Mouse (Mus musculus): ENCODE results near the gene Clmp. TPM values are rescaled to one million over a fixed set of nuclear protein-coding genes. Genes with fewer than 3 reads are reported as not detected.
"Not testable (repeated sequence)": the region's sequence is repeated elsewhere in the genome, so short reads cannot be mapped to it uniquely, and the experiment has no call there.

Gene Clmp
- polyA plus RNA-seq, 1 experiment from 2014 or later = 59.6 TPM

DNA sequence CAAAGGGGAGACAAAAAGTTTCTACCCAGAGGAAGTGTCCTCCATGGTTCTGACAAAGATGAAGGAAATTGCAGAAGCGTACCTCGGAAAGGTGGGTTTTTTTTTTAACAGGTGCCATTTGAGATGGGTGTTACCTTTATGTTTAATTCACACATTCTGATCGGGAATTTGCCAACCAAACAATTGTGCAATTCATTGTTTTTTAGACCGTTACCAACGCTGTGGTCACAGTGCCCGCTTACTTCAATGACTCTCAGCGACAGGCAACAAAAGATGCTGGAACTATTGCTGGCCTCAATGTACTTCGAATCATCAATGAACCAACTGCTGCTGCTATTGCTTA is 116.7 kb downstream of the Clmp start:
- H3K4me2 ChIP-seq (replicated peaks) = peak overlapping the region; percentile 75
- not testable (repeated sequence) for H3K27ac ChIP-seq; H3K27me3 ChIP-seq; ATAC-seq (ENCODE audit: low FRiP score); H3K9me3 ChIP-seq (replicated peaks)
- peak overlapping the region; percentile 100 for H3K9ac ChIP-seq
- 3% methylated on average over 8 of the region's 8 CpGs for WGBS
- H3K36me3 ChIP-seq = peaks cover 36% of the 10 kb centered on the region
- H3K4me3 ChIP-seq = peak overlapping the region; percentile 89
- H3K4me1 ChIP-seq = peaks cover 36% of the 10 kb centered on the region

- peak overlapping the region; percentile 22; the same call in 1 of the 2 replicates for H3K4me2 ChIP-seq (replicated peaks)
- peaks cover 36% of the 10 kb centered on the region for H3K36me3 ChIP-seq
- H3K4me1 ChIP-seq = peaks cover 49% of the 10 kb centered on the region
- H3K4me3 ChIP-seq; ATAC-seq (ENCODE audit: low FRiP score); H3K27ac ChIP-seq; H3K9me3 ChIP-seq (replicated peaks); H3K9ac ChIP-seq; H3K27me3 ChIP-seq: not testable (repeated sequence)
- 71% methylated on average over 3 of the region's 3 CpGs for WGBS
Measured at GRCm38 (mm10) chr9:40804576-40804975, 118.8 kb downstream of the Clmp start.

GRCm38 (mm10) chr9:40805263-40805662 is 119.5 kb downstream of the Clmp start:
- no peak overlapping the region for H3K9ac ChIP-seq
- H3K36me3 ChIP-seq = peaks cover 36% of the 10 kb centered on the region
- H3K27ac ChIP-seq = no peak overlapping the region
- H3K4me2 ChIP-seq (replicated peaks) = peak overlapping the region; percentile 22
- 34% methylated on average over 2 of the region's 2 CpGs for WGBS
- no peaks in the 10 kb centered on the region for H3K9me3 ChIP-seq (replicated peaks)
- ATAC-seq (ENCODE audit: low FRiP score) = no peak
- no peak overlapping the region for H3K4me3 ChIP-seq
- H3K27me3 ChIP-seq = no peaks in the 10 kb centered on the region
- H3K4me1 ChIP-seq = peaks cover 49% of the 10 kb centered on the region

- Histone ChIP-seq H3K9ac (no peak overlapping the region), H3K27me3 (no peaks in the 10 kb centered on the region), H3K4me2 (replicated peaks) (no peak overlapping the region), H3K4me1 (peaks cover 49% of the 10 kb centered on the region), H3K36me3 (peaks cover 36% of the 10 kb centered on the region), H3K4me3 (no peak overlapping the region), H3K27ac (peak overlapping the region; percentile 82), H3K9me3 (replicated peaks) (no peaks in the 10 kb centered on the region)
- 26% methylated on average over 5 of the region's 5 CpGs for WGBS
- ATAC-seq (ENCODE audit: low FRiP score) = no peak
Measured at GRCm38 (mm10) chr9:40806440-40807288, 120.9 kb downstream of the Clmp start.

- Histone ChIP-seq H3K9ac (peak overlapping the region; percentile 36; the same call in 1 of the 2 replicates), H3K27ac (peak overlapping the region; percentile 82), H3K27me3 (no peaks in the 10 kb centered on the region), H3K36me3 (peaks cover 36% of the 10 kb centered on the region), H3K9me3 (replicated peaks) (no peaks in the 10 kb centered on the region), H3K4me2 (replicated peaks) (no peak overlapping the region), H3K4me1 (peaks cover 49% of the 10 kb centered on the region), H3K4me3 (no peak overlapping the region)
- no peak for ATAC-seq (ENCODE audit: low FRiP score)
- 28% methylated on average over 11 of the region's 11 CpGs for WGBS
Measured at GRCm38 (mm10) chr9:40807289-40807920, 121.6 kb downstream of the Clmp start.

DNA sequence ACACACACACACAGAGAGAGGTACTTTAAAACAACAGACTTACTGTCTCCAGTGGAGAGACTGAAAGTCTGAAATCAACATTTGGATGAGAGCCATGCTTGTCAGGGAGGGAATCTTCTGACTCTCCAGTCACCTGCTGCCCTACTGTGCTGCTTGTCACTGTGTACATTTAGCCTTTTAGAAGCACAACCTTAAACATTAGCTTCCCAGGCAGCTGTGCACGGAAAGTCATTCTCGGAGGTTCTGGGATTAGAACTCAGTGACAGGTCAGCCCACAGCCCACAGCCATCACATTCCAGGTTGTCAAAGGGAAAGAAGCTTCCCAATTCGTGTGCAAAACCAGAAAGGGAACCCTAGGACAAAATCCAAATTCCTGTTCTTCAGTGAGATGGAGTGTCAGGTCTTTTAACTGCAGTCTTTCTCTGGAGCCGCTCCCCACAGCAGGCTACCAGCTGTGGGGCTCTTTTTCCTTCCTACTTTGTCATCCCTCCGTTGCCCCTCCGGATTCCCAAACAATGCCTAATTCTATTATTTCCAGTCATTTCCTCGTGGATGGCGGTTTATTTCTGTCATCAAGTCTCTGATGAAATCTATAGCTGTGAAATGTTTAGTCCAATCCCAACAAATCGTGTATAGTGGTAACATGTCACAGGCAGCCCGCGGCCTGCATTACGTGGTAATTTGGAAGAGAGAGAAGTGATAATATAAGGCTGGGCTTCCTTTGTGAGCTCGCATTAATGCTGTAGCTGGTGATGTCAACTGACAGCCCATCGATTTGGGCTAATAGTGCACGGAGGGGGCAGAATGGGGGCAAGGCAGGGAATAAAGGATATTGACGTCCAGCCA is 122.5 kb downstream of the Clmp start:
- ATAC-seq (ENCODE audit: low FRiP score) = peak; percentile 51
- WGBS = 17% methylated on average over 16 of the region's 16 CpGs
- H3K36me3 ChIP-seq = peaks cover 36% of the 10 kb centered on the region
- H3K27ac ChIP-seq = peak overlapping the region; percentile 82
- H3K4me1 ChIP-seq = peaks cover 49% of the 10 kb centered on the region
- H3K9ac ChIP-seq = peak overlapping the region; percentile 36; the same call in 1 of the 2 replicates
- no peak overlapping the region for H3K4me2 ChIP-seq (replicated peaks)
- no peak overlapping the region for H3K4me3 ChIP-seq
- no peaks in the 10 kb centered on the region for H3K27me3 ChIP-seq
- no peaks in the 10 kb centered on the region for H3K9me3 ChIP-seq (replicated peaks)

DNA sequence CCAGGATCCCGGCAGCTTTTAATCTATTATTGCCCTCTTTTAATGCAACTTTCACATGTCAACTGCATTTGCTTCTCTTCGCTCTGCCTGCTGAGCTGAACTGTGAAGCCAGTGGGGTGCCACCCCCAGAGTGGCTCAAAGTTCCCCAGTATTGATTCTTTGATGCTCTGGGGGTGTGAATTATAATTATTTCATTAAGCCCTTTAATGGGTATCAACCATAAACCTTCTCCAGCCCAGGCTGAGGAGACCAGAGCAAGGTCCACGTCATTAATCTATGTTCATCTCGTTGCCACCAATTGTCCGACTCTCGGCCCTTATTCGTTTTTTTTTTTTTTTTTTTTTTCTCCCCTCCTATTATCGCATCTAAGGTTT is 123.1 kb downstream of the Clmp start:
- H3K9me3 ChIP-seq (replicated peaks) = no peaks in the 10 kb centered on the region
- 26% methylated on average over 8 of the region's 8 CpGs for WGBS
- H3K4me1 ChIP-seq = peaks cover 43% of the 10 kb centered on the region
- H3K27ac ChIP-seq = peak overlapping the region; percentile 82
- H3K27me3 ChIP-seq = no peaks in the 10 kb centered on the region
- no peak overlapping the region for H3K4me2 ChIP-seq (replicated peaks)
- no peak overlapping the region for H3K9ac ChIP-seq
- ATAC-seq (ENCODE audit: low FRiP score) = peak; percentile 27
- H3K4me3 ChIP-seq = no peak overlapping the region
- peaks cover 33% of the 10 kb centered on the region for H3K36me3 ChIP-seq

DNA sequence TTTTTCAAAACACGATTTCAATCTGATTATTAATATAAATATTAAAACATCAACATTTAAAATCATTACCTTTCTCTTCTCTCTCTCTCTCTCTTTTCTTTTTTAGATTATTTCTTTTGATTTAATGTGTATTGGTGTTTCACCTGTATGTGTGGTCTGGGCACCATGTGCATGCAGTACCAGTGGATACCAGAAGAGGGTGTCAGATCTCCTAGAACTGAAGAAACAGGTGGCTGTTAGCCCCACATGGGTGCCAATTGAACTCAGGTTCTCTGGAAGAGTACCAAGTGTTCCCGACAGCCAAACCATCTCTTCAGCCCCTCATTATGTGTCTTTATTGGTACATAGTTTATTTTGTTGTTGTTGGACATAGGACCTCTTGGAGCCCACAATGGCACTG is 126.1 kb downstream of the Clmp start:
- Histone ChIP-seq H3K36me3 (peaks cover 11% of the 10 kb centered on the region), H3K4me3 (no peak overlapping the region), H3K4me1 (peaks cover 26% of the 10 kb centered on the region), H3K4me2 (replicated peaks) (no peak overlapping the region), H3K27me3 (no peaks in the 10 kb centered on the region), H3K27ac (no peak overlapping the region), H3K9ac (no peak overlapping the region), H3K9me3 (replicated peaks) (no peaks in the 10 kb centered on the region)
- no peak for ATAC-seq (ENCODE audit: low FRiP score)
- WGBS = 49% methylated on average over 2 of the region's 2 CpGs

- no peak overlapping the region for H3K4me3 ChIP-seq
- H3K4me2 ChIP-seq (replicated peaks) = no peak overlapping the region
- H3K9me3 ChIP-seq (replicated peaks) = no peaks in the 10 kb centered on the region
- H3K27me3 ChIP-seq = no peaks in the 10 kb centered on the region
- 0 out of 2 replicates have a peak, but pooled peaks cover 6% of the 10 kb centered on the region for H3K36me3 ChIP-seq
- H3K9ac ChIP-seq = no peak overlapping the region
- no peak overlapping the region for H3K27ac ChIP-seq
- ATAC-seq (ENCODE audit: low FRiP score) = no peak
- H3K4me1 ChIP-seq = peaks cover 4% of the 10 kb centered on the region; the same call in 1 of the 2 replicates
- 88% methylated on average over 7 of the region's 7 CpGs for WGBS
Measured at GRCm38 (mm10) chr9:40814060-40814459, 128.3 kb downstream of the Clmp start.

DNA sequence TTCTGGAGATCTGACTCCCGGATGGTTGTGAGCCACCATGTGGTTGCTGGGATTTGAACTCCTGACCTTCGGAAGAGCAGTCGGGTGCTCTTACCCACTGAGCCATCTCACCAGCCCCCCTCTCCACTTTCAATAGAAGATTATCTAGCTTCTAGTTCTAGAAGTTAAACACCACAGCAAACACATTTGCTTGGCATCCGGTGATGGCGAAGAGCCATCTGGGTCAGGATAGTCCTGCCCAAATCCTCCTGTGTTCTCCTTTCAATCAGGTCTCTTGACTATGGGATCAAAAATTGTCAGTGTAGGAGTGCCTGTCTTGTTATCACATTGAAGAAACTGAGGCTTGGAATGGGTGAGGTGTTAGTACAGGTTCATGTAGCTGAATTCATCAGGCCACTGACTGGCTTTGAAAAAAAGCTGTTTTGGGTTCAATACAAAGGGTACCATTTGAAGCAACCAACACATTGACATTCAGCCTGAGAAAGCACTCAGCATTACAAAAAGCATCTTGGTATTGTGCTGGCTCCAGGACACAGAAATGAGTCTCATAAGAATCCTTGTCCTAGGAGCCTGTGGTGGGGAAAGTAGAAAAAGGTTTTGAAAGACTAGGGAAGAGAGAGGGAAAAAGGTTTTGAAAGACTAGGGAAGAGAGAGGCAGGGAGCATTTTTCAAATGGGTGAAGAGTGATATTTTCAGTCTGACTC is 131.7 kb downstream of the Clmp start:
- Histone ChIP-seq H3K9ac (no peak overlapping the region), H3K27ac (no peak overlapping the region), H3K36me3 (0 out of 2 replicates have a peak, but pooled peaks cover 6% of the 10 kb centered on the region), H3K4me2 (replicated peaks) (no peak overlapping the region), H3K4me1 (0 out of 2 replicates have a peak, but pooled peaks cover 7% of the 10 kb centered on the region), H3K27me3 (no peaks in the 10 kb centered on the region), H3K4me3 (no peak overlapping the region), H3K9me3 (replicated peaks) (no peaks in the 10 kb centered on the region)
- 89% methylated on average over 5 of the region's 5 CpGs for WGBS
- ATAC-seq (ENCODE audit: low FRiP score) = no peak

- no peak for ATAC-seq (ENCODE audit: low FRiP score)
- WGBS = 50% methylated on average over 6 of the region's 6 CpGs
- no peaks in the 10 kb centered on the region for H3K9me3 ChIP-seq (replicated peaks)
- no peak overlapping the region for H3K27ac ChIP-seq
- H3K4me2 ChIP-seq (replicated peaks) = no peak overlapping the region
- H3K27me3 ChIP-seq = no peaks in the 10 kb centered on the region; the same call in 1 of the 2 replicates
- H3K4me3 ChIP-seq = no peak overlapping the region
- no peaks in the 10 kb centered on the region for H3K36me3 ChIP-seq
- 0 out of 2 replicates have a peak, but pooled peaks cover 7% of the 10 kb centered on the region for H3K4me1 ChIP-seq
- no peak overlapping the region for H3K9ac ChIP-seq
Measured at GRCm38 (mm10) chr9:40825601-40826000, 139.8 kb downstream of the Clmp start.
